Mouse (Mus musculus): ENCODE measurements around the gene Hspe1.

- TF ChIP-seq POLR2A (IDR thresholded peaks at IDR 0.05; ENCODE audit: borderline replicate concordance, extremely low read depth, insufficient read depth, insufficient read length, poor library complexity, severe bottlenecking) (no peak), CTCF (IDR thresholded peaks at IDR 0.05; ENCODE audit: borderline replicate concordance, extremely low read depth, insufficient read depth, insufficient read length) (no peak)
These were observed 36.3 kb upstream of the Hspe1 start for GRCm38 (mm10) chr1:55051671-55052070.

Data from brain, embryonic 14.5 days (tissue).